Mouse (Mus musculus) stomach, postnatal 0 days (tissue): Measurements from ENCODE around the gene Tmem107. TPM values are rescaled to one million over a fixed set of nuclear protein-coding genes. Genes with fewer than 3 reads are reported as not detected.

Source experiments
- ATAC-seq: fragments of 200-750 bp; cut with Nextera tagmentation; 2 replicates; pipeline ENCODE4 v1.8.0; 2017; ENCODE audit not compliant: low FRiP score, low TSS enrichment
- DNase-seq: peaks from one replicate; pipeline ENCODE4 v3.0.0-alpha.2; 2016; ENCODE audit warnings: low spot score
- H3K27ac ChIP-seq: fragments of 300-500 bp; sonication (generic); replicated peaks from 2 replicates; pipeline ENCODE4 v1.5.1; 2014; ENCODE audit warnings: mild to moderate bottlenecking, control low read depth
- H3K27me3 ChIP-seq: fragments of 300-500 bp; sonication (generic); 2 replicates; pipeline ENCODE4 v1.6.1; 2014; ENCODE audit warnings: low read length; ENCODE audit not compliant: control insufficient read depth, insufficient read depth
- H3K36me3 ChIP-seq: fragments of 300-500 bp; sonication (generic); 2 replicates; pipeline ENCODE4 v1.6.1; 2014; ENCODE audit warnings: low read length, mixed read lengths; ENCODE audit not compliant: control insufficient read depth, insufficient read depth
- H3K4me1 ChIP-seq: fragments of 300-500 bp; sonication (generic); replicated peaks from 2 replicates; pipeline ENCODE4 v1.6.1; 2014; ENCODE audit warnings: antibody characterized with exemption; ENCODE audit not compliant: control insufficient read depth, insufficient read depth
- H3K4me2 ChIP-seq: fragments of 300-500 bp; sonication (generic); replicated peaks from 2 replicates; pipeline ENCODE4 v1.6.1; 2014; ENCODE audit warnings: low read depth, mild to moderate bottlenecking, control low read depth, moderate library complexity
- H3K4me3 ChIP-seq: fragments of 300-500 bp; sonication (generic); 2 replicates; pipeline ENCODE4 v1.5.1; 2014; ENCODE audit warnings: low read depth, low read length, control low read depth
- H3K9ac ChIP-seq: fragments of 300-500 bp; sonication (generic); 2 replicates; pipeline ENCODE4 v1.6.1; 2014; ENCODE audit warnings: mild to moderate bottlenecking, low read length, control low read depth, mixed read lengths
- H3K9me3 ChIP-seq: fragments of 300-500 bp; sonication (generic); 2 replicates; pipeline ENCODE4 v1.6.1; 2016; ENCODE audit warnings: low read length; ENCODE audit not compliant: control insufficient read depth
- CTCF ChIP-seq: IDR thresholded peaks from 2 replicates; pipeline ENCODE4 v1.5.1; 2016; ENCODE audit warnings: antibody characterized with exemption, low read depth, mild to moderate bottlenecking, moderate library complexity
- EP300 ChIP-seq: optimal IDR thresholded peaks from 2 replicates; pipeline ENCODE3; 2016; ENCODE audit warnings: antibody characterized with exemption
- WGBS: fragments of 180-500 bp; shearing (Covaris S2); extraction: QIAGEN DNeasy Blood & Tissue Kit; methylation state at CpG from one replicate; pipeline ENCODE4 v1.1.7; 2014; 5-methylcytosine and 5-hydroxymethylcytosine counted together
- polyA plus RNA-seq: library from polyadenylated mRNA; unstranded; fragments of >200 nt; fragmentation: Nextera tagmentation; extraction: Ambion mirVana; gene quantifications from 2 replicates; pipeline ENCODE4 v1.2.1, GENCODE M21; 2015

Tmem107 gene
- polyA plus RNA-seq, 1 experiment from 2014 or later = 30.8 TPM

DNA sequence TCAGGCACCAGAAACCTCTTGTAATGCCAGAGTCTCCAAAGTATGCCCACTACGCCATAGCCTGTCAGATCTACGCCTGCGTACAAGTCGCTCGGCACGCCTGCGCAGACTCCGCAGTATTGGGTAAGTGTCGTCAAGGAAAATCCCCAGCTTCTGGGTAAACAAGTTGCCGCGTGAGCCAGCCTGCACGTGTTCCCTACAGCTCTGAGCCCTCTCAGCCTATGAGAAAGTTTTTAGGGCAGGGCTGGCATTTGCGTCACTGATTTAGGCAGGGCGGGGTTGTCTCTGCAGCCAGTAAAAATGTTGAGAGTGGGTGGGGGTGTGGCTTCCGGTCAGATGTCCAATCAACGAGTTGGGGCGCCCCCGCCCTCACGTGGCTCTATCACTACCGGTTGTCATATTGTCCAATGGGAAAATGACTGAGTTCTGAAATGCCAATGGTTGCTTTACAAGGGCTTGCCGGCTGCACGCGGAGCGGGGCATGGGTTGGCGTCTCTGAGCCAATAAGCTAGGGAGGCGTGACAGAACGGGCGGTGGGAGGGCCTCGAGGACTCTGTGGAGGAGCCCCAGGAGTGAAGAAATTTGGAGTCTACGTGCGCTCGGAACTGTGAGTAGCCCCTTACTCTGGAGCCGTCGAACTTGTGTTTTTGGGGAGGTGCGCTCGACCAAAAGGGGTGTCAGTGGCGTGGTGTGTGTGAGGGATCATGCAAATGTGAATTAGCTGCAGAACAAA is 24.3 kb downstream of the Tmem107 start, which contains the start of gene Per1:
Gene Per1, plus strand, starts transcription at position 521 of the 733 bp plus-strand sequence.
- under 1% methylated on average over 37 of the region's 37 CpGs for WGBS
- Histone ChIP-seq H3K27ac (peak within 1 kb of the TSS; percentile 100), H3K4me2 (peak within 1 kb of the TSS; percentile 70), H3K4me3 (peak within 1 kb of the TSS; percentile 91), H3K4me1 (peaks cover 10% of the 10 kb centered on the region), H3K36me3 (0 out of 2 replicates have a peak, but pooled peaks cover 8% of the 10 kb centered on the region), H3K9ac (peak within 1 kb of the TSS; percentile 99), H3K9me3 (no peaks in the 10 kb centered on the region), H3K27me3 (no peaks in the 10 kb centered on the region)
- peak; percentile 2; the same call in 1 of the 2 replicates for TF ChIP-seq CTCF
- TF ChIP-seq EP300 = peak; percentile 96
- ATAC-seq (peak; percentile 87), DNase-seq (peak; percentile 99)

DNA sequence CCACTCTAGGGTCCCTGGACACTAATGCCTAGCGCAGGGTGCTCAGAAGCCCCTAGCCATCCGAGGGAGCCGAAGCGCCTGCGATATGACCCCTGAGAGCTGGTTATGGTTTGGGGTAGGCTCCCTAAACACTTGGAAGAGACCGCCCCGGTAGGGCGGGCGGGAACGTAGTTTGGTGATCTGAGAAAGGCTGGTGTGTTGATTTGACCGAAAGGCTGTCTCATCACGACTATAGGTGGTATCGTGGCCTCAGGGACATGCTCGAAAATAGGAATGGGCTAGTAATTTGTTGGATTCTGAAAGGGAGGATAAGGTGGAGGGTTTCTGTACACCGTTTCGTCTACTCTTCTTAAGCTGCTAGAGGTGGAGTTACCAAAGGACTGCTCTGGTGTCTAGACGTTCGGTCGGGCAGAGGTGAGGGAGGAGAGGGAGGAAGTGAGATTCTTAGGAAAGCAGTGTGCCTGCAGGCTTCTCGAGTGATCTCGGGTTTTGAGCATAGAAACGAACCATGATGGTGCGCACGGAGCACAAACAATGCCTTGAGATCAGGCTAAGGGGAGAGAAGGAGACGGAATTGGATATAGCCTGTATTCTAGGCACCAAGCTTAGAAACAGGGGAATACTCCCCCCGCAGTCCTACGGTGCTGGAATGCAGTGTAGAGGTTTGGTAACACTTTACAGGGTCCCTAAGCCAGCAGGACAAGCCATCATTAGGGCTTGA is 25.1 kb downstream of the Tmem107 start:
- WGBS = under 1% methylated on average over 27 of the region's 27 CpGs
- peak overlapping the region; percentile 70 for H3K4me2 ChIP-seq
- peak overlapping the region; percentile 91 for H3K4me3 ChIP-seq
- DNase-seq (peak; percentile 71), ATAC-seq (no peak)
- peaks cover 6% of the 10 kb centered on the region for H3K36me3 ChIP-seq
- H3K27ac ChIP-seq = peak overlapping the region; percentile 100
- H3K9me3 ChIP-seq = no peaks in the 10 kb centered on the region
- peak overlapping the region; percentile 99 for H3K9ac ChIP-seq
- peaks cover 8% of the 10 kb centered on the region for H3K4me1 ChIP-seq
- no peak for TF ChIP-seq CTCF
- H3K27me3 ChIP-seq = no peaks in the 10 kb centered on the region

DNA sequence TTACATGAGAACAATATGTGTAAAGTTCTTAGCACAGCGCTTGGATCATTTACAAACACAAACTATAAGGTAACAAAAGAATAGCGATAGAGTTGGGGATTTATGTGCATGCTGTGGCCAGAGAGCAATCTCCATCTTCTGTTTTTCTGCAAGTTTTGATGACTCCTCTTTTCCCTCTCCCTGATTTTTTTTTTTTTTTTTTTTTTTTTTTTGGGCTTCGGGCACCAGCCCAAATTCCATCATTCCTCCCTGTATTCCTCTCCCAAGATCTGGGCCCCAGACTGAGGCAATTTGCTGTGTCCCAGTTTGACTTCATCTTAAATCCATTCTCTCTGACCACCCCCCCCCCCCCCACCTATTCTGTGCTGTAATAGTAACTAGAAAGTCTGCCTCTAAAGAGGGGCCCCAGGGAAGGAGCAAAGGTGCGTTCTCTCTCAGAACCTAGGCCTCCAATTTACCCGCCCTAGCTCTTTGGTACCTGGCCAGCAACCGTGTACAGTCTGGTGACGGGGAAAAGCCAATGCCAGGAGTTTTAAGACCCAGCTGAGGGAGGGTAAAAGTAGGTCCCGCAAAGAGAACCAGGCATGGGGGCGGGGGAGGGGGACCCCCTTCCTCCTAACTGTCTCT is 25.9 kb downstream of the Tmem107 start:
- H3K4me3 ChIP-seq = peak overlapping the region; percentile 91
- H3K4me2 ChIP-seq = peak overlapping the region; percentile 70
- WGBS = 3% methylated on average over 9 of the region's 9 CpGs
- TF ChIP-seq EP300 = no peak
- TF ChIP-seq CTCF = no peak
- peaks cover 14% of the 10 kb centered on the region for H3K36me3 ChIP-seq
- ATAC-seq (no peak; the same call in 1 of the 2 replicates), DNase-seq (no peak)
- peak overlapping the region; percentile 99 for H3K9ac ChIP-seq
- no peaks in the 10 kb centered on the region for H3K27me3 ChIP-seq
- H3K27ac ChIP-seq = peak overlapping the region; percentile 100
- peaks cover 8% of the 10 kb centered on the region for H3K4me1 ChIP-seq
- H3K9me3 ChIP-seq = no peaks in the 10 kb centered on the region

DNA sequence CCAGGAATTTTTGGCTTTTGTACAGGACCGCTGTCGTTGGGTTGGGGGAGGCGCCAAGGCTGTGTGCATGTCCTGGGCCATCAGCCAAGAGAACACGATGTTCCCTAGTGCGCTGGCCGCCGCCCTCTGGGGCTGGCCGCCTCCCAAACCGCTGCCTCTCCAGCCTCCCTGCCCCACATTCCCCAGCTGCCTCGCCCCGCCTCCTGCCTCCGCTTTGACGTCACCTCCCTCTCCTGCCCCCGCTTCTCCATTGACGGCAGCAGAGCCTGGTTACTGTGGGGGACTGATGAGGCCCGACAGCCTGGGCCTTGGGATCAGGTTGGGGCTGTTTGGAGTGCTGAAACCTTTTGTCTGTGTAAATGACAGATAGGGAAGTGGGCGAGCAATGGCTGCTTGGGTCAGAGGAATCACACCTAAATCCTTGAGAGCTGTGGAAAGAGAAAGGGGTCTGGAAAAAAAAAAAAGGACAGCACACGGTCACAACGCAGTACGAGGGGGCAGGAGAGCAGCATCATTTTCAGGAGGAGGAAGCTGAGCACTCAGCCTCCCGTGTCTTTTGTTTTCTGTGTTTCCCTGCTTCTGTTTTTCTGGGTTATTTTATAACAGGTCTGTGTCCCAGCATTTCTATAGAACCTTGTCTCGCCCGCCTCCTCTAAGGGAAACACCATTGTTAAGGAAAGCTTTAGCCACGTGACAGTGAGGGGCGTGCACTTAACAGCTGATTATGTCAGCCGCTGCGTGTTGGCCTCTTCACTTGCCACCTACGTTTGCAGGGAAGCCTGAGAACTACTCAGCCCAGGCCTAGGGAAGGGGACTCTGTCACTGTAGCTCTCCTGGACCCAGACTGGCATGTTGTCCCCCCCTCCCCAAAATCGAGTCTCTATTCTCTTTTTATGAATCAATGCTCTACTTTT is 26.6 kb downstream of the Tmem107 start:
- H3K4me3 ChIP-seq = peak overlapping the region; percentile 91
- TF ChIP-seq EP300 (peak; percentile 99), CTCF (no peak)
- H3K27me3 ChIP-seq = no peaks in the 10 kb centered on the region
- ATAC-seq (peak; percentile 67), DNase-seq (peak; percentile 99)
- peaks cover 22% of the 10 kb centered on the region for H3K36me3 ChIP-seq
- under 1% methylated on average over 29 of the region's 29 CpGs for WGBS
- peaks cover 8% of the 10 kb centered on the region for H3K4me1 ChIP-seq
- H3K27ac ChIP-seq = peak overlapping the region; percentile 100
- H3K9ac ChIP-seq = peak overlapping the region; percentile 99
- H3K9me3 ChIP-seq = no peaks in the 10 kb centered on the region
- H3K4me2 ChIP-seq = peak overlapping the region; percentile 70
